ENCODE assay signal across 26 mouse cellular contexts in genomic region chrX:7203535-7203934, GRCm38 (mm10).
"Had no signal": no experiment of that assay in that cellular context is flagged by ENCODE, and none has a peak within 500 bp of the region (broad histone marks: within the 10 kb centered on the region; RNA-seq: fewer than 3 reads in every experiment).

No protein-coding gene starts in this region.

- H3K4me2 ChIP-seq: heart, embryonic 12.5 days; hindbrain, embryonic 12.5 days; hindbrain, embryonic 14.5 days; intestine, embryonic 15.5 days; kidney, embryonic 15.5 days; limb, embryonic 13.5 days; limb, embryonic 15.5 days; liver, embryonic 12.5 days had no signal

- H3K27ac ChIP-seq: heart, embryonic 10.5 days; hindbrain, embryonic 10.5 days; hindbrain, embryonic 12.5 days; hindbrain, embryonic 14.5 days; intestine, embryonic 15.5 days; kidney, embryonic 15.5 days; kidney, postnatal 0 days; layer of hippocampus, adult 2 months; limb, embryonic 13.5 days; limb, embryonic 15.5 days; liver, embryonic 12.5 days; liver, embryonic 14.5 days had no signal

- ATAC-seq: hindbrain, embryonic 16.5 days; inflammation-experienced regulatory T-cells, adult 6 months; intestine, embryonic 15.5 days; intestine, postnatal 0 days; liver, embryonic 12.5 days had no signal

- H3K9me3 ChIP-seq: heart, embryonic 10.5 days; heart, embryonic 12.5 days; hindbrain, embryonic 10.5 days; hindbrain, embryonic 12.5 days; intestine, embryonic 15.5 days; kidney, embryonic 15.5 days; limb, embryonic 13.5 days; limb, embryonic 15.5 days; liver, embryonic 12.5 days had no signal

- H3K4me3 ChIP-seq: heart, embryonic 10.5 days; heart, embryonic 12.5 days; hindbrain, embryonic 10.5 days; hindbrain, embryonic 12.5 days; intestine, embryonic 15.5 days; kidney, embryonic 15.5 days; layer of hippocampus, adult 2 months; limb, embryonic 13.5 days; limb, embryonic 15.5 days; liver, embryonic 12.5 days had no signal

- H3K27me3 ChIP-seq: heart, embryonic 12.5 days; hindbrain, embryonic 12.5 days; intestine, embryonic 15.5 days; kidney, embryonic 15.5 days; limb, embryonic 13.5 days; limb, embryonic 15.5 days; liver, embryonic 12.5 days had no signal

- H3K4me1 ChIP-seq: hindbrain, embryonic 10.5 days; hindbrain, embryonic 12.5 days; intestine, embryonic 15.5 days; kidney, embryonic 15.5 days; limb, embryonic 13.5 days; limb, embryonic 15.5 days; liver, embryonic 12.5 days had no signal

- H3K9ac ChIP-seq: heart, embryonic 12.5 days; hindbrain, embryonic 12.5 days; hindbrain, embryonic 14.5 days; intestine, embryonic 15.5 days; kidney, embryonic 15.5 days; limb, embryonic 13.5 days; limb, embryonic 15.5 days; liver, embryonic 12.5 days; liver, embryonic 14.5 days had no signal

- H3K36me3 ChIP-seq: heart, embryonic 10.5 days; heart, embryonic 12.5 days; hindbrain, embryonic 10.5 days; hindbrain, embryonic 12.5 days; intestine, embryonic 15.5 days; kidney, embryonic 15.5 days; limb, embryonic 13.5 days; limb, embryonic 15.5 days; liver, embryonic 12.5 days had no signal

- DNase-seq: gastrocnemius, postnatal 14 days; gastrocnemius, postnatal 36 days; heart, postnatal 10 days; heart, postnatal 4 days; kidney, adult 18-20 months; kidney, adult 9 months; kidney, postnatal 14 days; kidney, postnatal 4 days; layer of hippocampus, postnatal 36 days; left cerebral cortex, postnatal 4 days had no signal
